Mouse (Mus musculus): ENCODE data around the gene Oxct1.

The Oxct1 gene

GRCm38 (mm10) chr15:4027671-4028410, 1.7 kb downstream of the Oxct1 start:
- no peak for DNase-seq (ENCODE audit: extremely low read depth, low read depth, low spot score)

GRCm38 (mm10) chr15:4028411-4028700, 2.2 kb downstream of the Oxct1 start:
- DNase-seq (ENCODE audit: extremely low read depth, low read depth, low spot score), result no peak

DNA sequence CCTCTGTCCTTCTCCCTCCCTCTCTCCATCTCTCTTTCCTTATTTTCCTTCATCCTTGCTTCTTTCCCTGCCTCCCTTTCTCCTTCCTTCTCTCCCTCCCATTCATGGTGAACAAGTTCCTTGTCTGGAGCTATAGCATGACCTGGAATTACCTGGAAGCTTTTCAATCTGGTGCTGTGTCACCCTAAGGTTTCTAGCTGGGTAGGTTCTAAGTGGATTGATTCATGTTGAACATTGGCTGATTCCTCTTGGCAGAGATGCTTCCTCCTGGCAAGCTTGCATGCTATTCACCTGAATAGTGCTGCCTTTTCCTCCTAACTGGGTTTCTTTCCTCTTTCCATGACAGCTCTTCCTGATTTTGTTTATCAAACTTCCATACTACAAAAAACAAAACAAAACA, 2.8 kb downstream of the Oxct1 start:
- DNase-seq (ENCODE audit: extremely low read depth, low read depth, low spot score), result peak; percentile 42

GRCm38 (mm10) chr15:4033168-4034004, 7.2 kb downstream of the Oxct1 start:
- DNase-seq (ENCODE audit: extremely low read depth, low read depth, low spot score), result no peak

DNA sequence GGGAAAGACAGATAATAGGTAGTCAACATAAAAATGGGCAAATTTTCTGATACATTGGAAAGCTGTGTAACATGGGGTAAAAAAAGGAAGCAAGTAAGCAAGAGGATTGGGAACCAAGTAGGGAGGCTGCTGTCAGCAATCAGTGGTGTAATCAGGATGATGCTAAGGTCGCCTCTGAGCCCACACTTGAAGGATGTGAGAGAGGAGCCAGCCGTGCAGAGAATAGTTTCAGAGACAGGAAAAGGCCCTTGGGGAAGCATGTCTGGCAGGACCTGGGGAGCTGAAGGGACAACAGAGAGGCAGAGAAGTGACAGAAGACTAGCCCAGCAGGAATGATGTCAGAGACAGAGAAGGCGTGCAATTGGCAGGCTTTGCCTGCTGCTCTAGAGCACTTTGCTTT, 16.2 kb downstream of the Oxct1 start:
- DNase-seq (ENCODE audit: extremely low read depth, low read depth, low spot score), result no peak

GRCm38 (mm10) chr15:4043032-4043471, 16.9 kb downstream of the Oxct1 start:
- DNase-seq (ENCODE audit: extremely low read depth, low read depth, low spot score), result no peak

- DNase-seq (ENCODE audit: extremely low read depth, low read depth, low spot score), result no peak
Observed at GRCm38 (mm10) chr15:4056627-4057026, 30.4 kb downstream of the Oxct1 start.

DNA sequence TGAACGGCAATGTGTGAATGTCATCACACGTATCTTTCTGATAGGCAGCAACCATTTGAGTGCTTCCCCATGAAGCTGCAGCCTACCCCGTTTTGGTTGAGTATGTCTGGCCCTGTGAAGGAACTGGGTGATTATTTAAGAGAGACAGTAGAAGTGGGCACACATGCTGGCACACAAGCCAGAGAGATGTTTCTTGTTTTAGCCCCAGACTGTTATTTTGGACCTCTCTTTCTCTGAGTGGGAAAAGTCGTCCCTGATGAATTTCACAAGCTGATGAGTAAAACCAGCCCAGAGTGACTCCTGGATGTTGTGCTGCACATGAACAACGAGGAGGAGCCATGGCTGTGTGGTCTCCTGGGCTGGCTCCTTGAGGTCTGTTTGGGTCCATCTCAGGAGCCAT, 37.4 kb downstream of the Oxct1 start:
- DNase-seq (ENCODE audit: extremely low read depth, low read depth, low spot score), result no peak

GRCm38 (mm10) chr15:4064013-4064412, 37.8 kb downstream of the Oxct1 start:
- no peak for DNase-seq (ENCODE audit: extremely low read depth, low read depth, low spot score)

- no peak for DNase-seq (ENCODE audit: extremely low read depth, low read depth, low spot score)
Observed at GRCm38 (mm10) chr15:4064694-4065093, 38.5 kb downstream of the Oxct1 start.

DNA sequence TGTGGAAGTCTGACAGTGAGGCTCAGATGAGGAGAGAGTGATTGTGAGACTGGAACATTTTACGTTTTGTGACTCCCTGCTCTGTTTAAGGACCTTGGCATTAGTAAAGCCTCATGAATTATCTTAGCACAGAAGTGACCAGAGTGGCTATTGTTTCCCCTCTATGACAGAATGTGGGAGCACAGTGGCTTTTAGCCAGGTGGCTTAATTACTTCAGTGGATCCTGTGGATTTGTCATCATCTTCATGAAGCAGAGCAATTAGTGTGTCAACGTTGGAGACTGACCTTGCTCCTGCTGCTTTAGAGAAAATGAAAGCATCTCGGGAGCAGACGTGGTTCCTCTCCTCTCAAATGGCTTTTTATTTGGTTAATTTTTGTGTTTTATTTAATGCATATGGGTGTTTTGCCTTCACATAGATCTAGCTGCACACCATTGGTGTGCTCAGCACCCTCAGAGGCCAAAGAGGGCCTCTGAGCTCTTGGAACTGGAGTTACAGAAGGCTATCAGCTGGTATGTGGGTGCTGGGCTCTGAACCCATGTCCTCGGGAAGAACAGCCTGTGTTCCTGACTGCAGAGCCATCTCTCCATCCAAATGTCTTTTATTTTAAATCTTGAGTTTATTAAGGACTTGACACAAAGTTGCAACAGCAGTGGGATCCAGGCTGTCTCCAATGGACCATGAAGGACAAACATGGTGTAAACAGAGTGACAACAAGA, 41.2 kb downstream of the Oxct1 start:
- DNase-seq (ENCODE audit: extremely low read depth, low read depth, low spot score), result no peak

- DNase-seq (ENCODE audit: extremely low read depth, low read depth, low spot score), result no peak
Observed at GRCm38 (mm10) chr15:4077978-4078377, 51.8 kb downstream of the Oxct1 start.

DNA sequence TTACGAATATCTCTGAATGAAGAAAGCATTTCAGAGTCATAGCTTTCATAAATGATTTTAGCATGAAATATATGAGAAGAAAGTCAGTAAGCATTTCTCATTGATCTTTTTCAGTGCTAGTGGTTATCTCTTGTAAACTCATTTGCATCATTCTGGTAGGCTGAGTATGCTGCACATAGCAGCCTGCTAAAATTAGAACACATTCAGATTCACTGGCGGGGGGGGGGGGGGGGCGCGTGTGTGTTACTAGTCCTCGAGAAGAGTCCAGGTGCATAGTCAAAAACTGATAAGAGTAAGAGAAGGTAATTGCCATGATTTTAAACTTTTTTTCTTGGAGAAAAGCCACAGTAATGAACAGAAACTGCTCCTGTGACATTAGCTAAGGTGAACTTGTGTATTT, 52.6 kb downstream of the Oxct1 start:
- DNase-seq (ENCODE audit: extremely low read depth, low read depth, low spot score), result no peak

DNA sequence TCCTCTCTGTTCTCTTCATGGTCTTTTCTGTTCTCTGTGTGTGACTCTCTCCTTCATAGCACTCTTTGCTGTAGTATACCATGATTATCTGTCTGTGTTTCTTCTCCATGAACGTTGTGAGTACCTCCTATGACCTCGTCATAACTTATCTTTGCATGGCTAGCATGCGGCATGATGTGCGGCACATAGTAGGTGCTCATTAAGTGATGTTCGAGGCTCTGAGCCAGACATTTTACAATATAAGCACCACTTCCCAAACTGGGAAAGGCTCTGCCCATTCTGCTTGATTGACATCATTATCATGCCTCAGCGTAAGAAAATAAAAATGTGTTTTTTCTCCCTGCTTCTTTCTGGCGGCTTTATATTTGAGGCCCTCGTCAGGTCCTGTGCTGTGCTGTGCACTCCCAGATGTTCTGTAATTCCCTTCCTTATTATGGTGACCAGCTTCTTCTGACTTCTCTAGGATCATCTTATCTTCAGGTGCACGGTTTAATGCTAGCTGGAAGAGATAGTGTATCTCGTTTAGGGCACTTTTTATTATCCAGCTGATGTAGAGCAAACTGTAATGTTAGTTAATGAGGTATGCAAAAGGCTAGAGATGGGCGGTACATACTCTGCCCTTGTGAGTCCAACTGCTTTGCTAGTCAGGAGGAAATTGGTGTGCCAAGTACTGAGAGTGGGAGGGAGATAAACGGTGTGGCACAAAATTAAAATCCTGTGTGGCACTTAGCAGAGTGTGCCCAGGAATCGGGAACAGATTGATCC, 53.4 kb downstream of the Oxct1 start:
- no peak for DNase-seq (ENCODE audit: extremely low read depth, low read depth, low spot score)

DNA sequence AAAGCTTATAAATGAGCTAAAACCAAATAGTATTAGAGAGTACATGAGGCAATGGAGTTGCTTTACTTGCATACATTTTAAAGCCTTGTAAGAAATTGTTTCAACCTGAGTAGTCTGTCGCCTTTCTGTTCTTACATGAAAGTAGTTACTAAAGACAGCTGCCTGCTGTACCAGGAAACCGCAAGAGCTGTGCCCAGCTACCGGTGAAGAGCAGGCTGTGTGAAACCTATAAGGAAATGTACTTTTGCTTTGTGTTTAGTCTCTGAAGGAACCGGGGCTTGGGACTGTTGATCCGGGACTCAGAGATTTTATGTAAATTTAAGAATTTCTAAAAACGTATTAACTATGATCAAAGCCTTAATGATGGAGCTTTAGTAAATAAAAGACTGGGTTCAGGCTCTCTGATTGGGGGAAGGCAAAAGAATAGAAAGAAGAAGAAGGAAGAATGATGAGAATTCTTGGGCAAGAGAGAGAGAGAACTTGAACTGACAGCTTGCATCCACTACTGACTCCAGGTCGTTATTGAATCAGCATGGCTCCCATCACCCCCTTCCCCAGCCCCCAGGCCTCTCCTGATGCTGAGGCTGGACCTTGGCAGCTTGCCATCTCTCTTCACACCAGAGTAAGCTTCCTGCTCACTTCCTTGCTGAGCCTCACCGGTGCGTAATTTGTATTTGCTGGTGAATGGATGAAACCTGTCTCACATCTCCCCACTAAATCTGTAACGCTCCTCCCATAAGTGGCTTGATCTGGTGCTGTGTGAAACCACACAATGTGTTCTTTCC, 59.6 kb downstream of the Oxct1 start:
- no peak for DNase-seq (ENCODE audit: extremely low read depth, low read depth, low spot score)

GRCm38 (mm10) chr15:4087446-4087845, 61.3 kb downstream of the Oxct1 start:
- no peak for DNase-seq (ENCODE audit: extremely low read depth, low read depth, low spot score)

DNA sequence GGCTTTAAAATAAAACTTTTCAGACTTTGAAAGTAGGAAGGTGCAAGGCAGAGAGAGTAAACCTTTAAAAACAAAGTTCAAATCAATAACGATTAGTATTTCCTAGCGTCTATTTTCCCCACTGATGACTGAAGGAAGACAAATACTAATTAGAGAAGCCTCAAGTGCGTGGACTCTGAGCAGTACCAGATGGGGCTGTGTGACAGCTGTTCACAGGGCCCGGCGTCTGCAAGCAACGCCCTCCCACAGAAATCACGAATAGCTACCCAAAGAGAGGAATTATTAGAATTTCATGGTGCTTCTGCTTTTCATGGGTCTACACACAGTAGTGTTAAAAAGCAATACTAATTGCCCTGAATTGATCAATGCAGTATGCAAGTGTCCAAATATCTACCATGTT, 61.7 kb downstream of the Oxct1 start:
- no peak for DNase-seq (ENCODE audit: extremely low read depth, low read depth, low spot score)

DNA sequence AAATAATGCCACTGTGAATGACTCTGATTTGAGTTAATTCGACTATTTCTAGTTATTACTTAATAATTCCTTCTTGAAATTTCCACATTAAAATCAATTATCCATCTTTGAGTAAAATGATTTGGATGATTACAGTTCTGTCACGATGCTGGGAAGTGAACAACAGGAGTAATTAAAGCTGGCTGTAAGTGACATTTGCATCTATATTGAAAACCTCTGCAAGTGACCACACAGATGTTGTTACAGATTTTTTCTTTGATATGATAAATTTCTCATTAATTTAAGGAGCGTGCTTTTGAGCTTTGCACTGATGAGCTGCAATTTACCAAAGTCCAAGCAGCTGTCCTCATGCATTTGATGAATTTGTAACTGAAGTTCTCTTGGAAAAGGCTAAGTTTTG, 64.4 kb downstream of the Oxct1 start:
- DNase-seq (ENCODE audit: extremely low read depth, low read depth, low spot score), result no peak

- no peak for DNase-seq (ENCODE audit: extremely low read depth, low read depth, low spot score)
Observed at GRCm38 (mm10) chr15:4092586-4092985, 66.4 kb downstream of the Oxct1 start.

- no peak for DNase-seq (ENCODE audit: extremely low read depth, low read depth, low spot score)
Observed at GRCm38 (mm10) chr15:4100341-4100921, 74.2 kb downstream of the Oxct1 start.
